Mouse (Mus musculus): Measurements from ENCODE around the gene Cdh1. TPM values are rescaled to one million over a fixed set of nuclear protein-coding genes. Genes with fewer than 3 reads are reported as not detected.
A peak's percentile ranks its signal among the peaks of the same experiment; 100 is the strongest.

Cdh1 gene
- total RNA-seq, 2 experiments from 2014 or later: not detected

GRCm38 (mm10) chr8:106644957-106645356 is 41.8 kb downstream of the Cdh1 start:
- intact Hi-C loops (cut with DNase I): loop anchor here (5.0 kb wide), 2 partner anchors 103 to 233 kb away; no protein-coding TSS in a partner anchor
- DNase-seq: no peak

- DNase-seq: no peak
- intact Hi-C loops (cut with DNase I): loop anchor here (5.0 kb wide), 2 partner anchors 104 to 234 kb away; no protein-coding TSS in a partner anchor
These were observed 43.0 kb downstream of the Cdh1 start for GRCm38 (mm10) chr8:106646153-106646552.

GRCm38 (mm10) chr8:106646731-106647130 is 43.6 kb downstream of the Cdh1 start:
- DNase-seq: no peak
- intact Hi-C loops (cut with DNase I): loop anchor here (1.0 to 5.0 kb wide), 4 partner anchors 85 to 234 kb away; no protein-coding TSS in a partner anchor

GRCm38 (mm10) chr8:106647387-106647786 is 44.2 kb downstream of the Cdh1 start:
- peak; percentile 77 to 83 for DNase-seq
- intact Hi-C loops (cut with DNase I): loop anchor here (1.0 to 5.0 kb wide), 4 partner anchors 86 to 235 kb away; no protein-coding TSS in a partner anchor

- no peak for DNase-seq
- intact Hi-C loops (cut with DNase I): loop anchor here (5.0 kb wide), 2 partner anchors 106 to 236 kb away; no protein-coding TSS in a partner anchor
These were observed 45.3 kb downstream of the Cdh1 start for GRCm38 (mm10) chr8:106648421-106648820.

GRCm38 (mm10) chr8:106651994-106652393 is 48.8 kb downstream of the Cdh1 start:
- intact Hi-C loops (cut with DNase I): no loop called here

GRCm38 (mm10) chr8:106656046-106656445 is 52.9 kb downstream of the Cdh1 start:
- no peak for DNase-seq
- intact Hi-C loops (cut with DNase I): no loop called here

More at GRCm38 (mm10) chr8:106651994-106652393, 48.8 kb downstream of the Cdh1 start:
- no peak for DNase-seq

- intact Hi-C loops (cut with DNase I): no loop called here
- no peak for DNase-seq
These were observed 69.6 kb downstream of the Cdh1 start for GRCm38 (mm10) chr8:106672786-106673185.

- intact Hi-C loops (cut with DNase I): no loop called here
- no peak for DNase-seq
These were observed 71.2 kb downstream of the Cdh1 start for GRCm38 (mm10) chr8:106674318-106674717.

GRCm38 (mm10) chr8:106674894-106675293 is 71.7 kb downstream of the Cdh1 start:
- no peak for DNase-seq
- intact Hi-C loops (cut with DNase I): no loop called here

- peak; percentile 92 to 93 for DNase-seq
- intact Hi-C loops (cut with DNase I): no loop called here
These were observed 80.0 kb downstream of the Cdh1 start, which contains the start of gene Tango6 for GRCm38 (mm10) chr8:106682971-106683668. Tango6 (plus strand) TSS chr8:106683068.

- intact Hi-C loops (cut with DNase I): no loop called here
- no peak for DNase-seq
These were observed 81.2 kb downstream of the Cdh1 start for GRCm38 (mm10) chr8:106684387-106684786.

GRCm38 (mm10) chr8:106687479-106687878 is 84.3 kb downstream of the Cdh1 start:
- intact Hi-C loops (cut with DNase I): loop anchor here (1.0 kb wide), 1 partner anchor 203 kb away; no protein-coding TSS in a partner anchor
- DNase-seq: no peak

- intact Hi-C loops (cut with DNase I): loop anchor here (5.0 kb wide), 1 partner anchor 305 kb away; no protein-coding TSS in a partner anchor
- no peak for DNase-seq
These were observed 94.6 kb downstream of the Cdh1 start for GRCm38 (mm10) chr8:106697748-106698248.

GRCm38 (mm10) chr8:106699588-106699987 is 96.4 kb downstream of the Cdh1 start:
- intact Hi-C loops (cut with DNase I): loop anchor here (1.0 to 5.0 kb wide), 2 partner anchors 189 to 303 kb away; no protein-coding TSS in a partner anchor
- peak; percentile 73 to 86 for DNase-seq

- no peak for DNase-seq
- intact Hi-C loops (cut with DNase I): no loop called here
These were observed 97.0 kb downstream of the Cdh1 start for GRCm38 (mm10) chr8:106700131-106700530.

GRCm38 (mm10) chr8:106701360-106701759 is 98.2 kb downstream of the Cdh1 start:
- no peak for DNase-seq
- intact Hi-C loops (cut with DNase I): no loop called here

- intact Hi-C loops (cut with DNase I): no loop called here
- DNase-seq: no peak
These were observed 101.2 kb downstream of the Cdh1 start for GRCm38 (mm10) chr8:106704199-106704900.

GRCm38 (mm10) chr8:106704901-106705321 is 101.8 kb downstream of the Cdh1 start:
- peak; percentile 68 to 72 for DNase-seq
- intact Hi-C loops (cut with DNase I): no loop called here

- intact Hi-C loops (cut with DNase I): no loop called here
These were observed 103.0 kb downstream of the Cdh1 start for GRCm38 (mm10) chr8:106706194-106706593.

GRCm38 (mm10) chr8:106710002-106710401 is 106.9 kb downstream of the Cdh1 start:
- intact Hi-C loops (cut with DNase I): no loop called here
- no peak for DNase-seq

More at GRCm38 (mm10) chr8:106706194-106706593, 103.0 kb downstream of the Cdh1 start:
- DNase-seq: no peak
